Mouse (Mus musculus): Measurements from ENCODE around the gene Man1c1.
A peak's percentile ranks its signal among the peaks of the same experiment; 100 is the strongest.

Man1c1 gene

GRCm38 (mm10) chr4:134572449-134573300 is 131.4 kb downstream of the Man1c1 start:
- DNase-seq, result no peak

- DNase-seq, result no peak
These were observed 133.2 kb downstream of the Man1c1 start for GRCm38 (mm10) chr4:134570704-134571451.

GRCm38 (mm10) chr4:134569831-134570230 is 134.3 kb downstream of the Man1c1 start:
- DNase-seq, result no peak

GRCm38 (mm10) chr4:134569205-134569604 is 134.9 kb downstream of the Man1c1 start:
- DNase-seq, result peak in 1 of 2 experiments; percentile 38

- DNase-seq, result peak; percentile 54 to 79
These were observed 136.5 kb downstream of the Man1c1 start for GRCm38 (mm10) chr4:134567377-134568226.

GRCm38 (mm10) chr4:134564093-134564492 is 140.0 kb downstream of the Man1c1 start:
- DNase-seq, result no peak

- no peak for DNase-seq
These were observed 140.5 kb downstream of the Man1c1 start for GRCm38 (mm10) chr4:134563624-134564023.

- DNase-seq, result no peak
These were observed 142.1 kb downstream of the Man1c1 start for GRCm38 (mm10) chr4:134562014-134562413.

GRCm38 (mm10) chr4:134560699-134561098 is 143.4 kb downstream of the Man1c1 start:
- no peak for DNase-seq

GRCm38 (mm10) chr4:134559154-134559553 is 144.9 kb downstream of the Man1c1 start:
- DNase-seq, result no peak

GRCm38 (mm10) chr4:134558570-134559113 is 145.4 kb downstream of the Man1c1 start:
- peak in 1 of 2 experiments; percentile 44 for DNase-seq

GRCm38 (mm10) chr4:134557626-134558249 is 146.4 kb downstream of the Man1c1 start:
- no peak for DNase-seq

GRCm38 (mm10) chr4:134555956-134556580 is 148.0 kb downstream of the Man1c1 start:
- DNase-seq, result no peak

GRCm38 (mm10) chr4:134553631-134554030 is 150.5 kb downstream of the Man1c1 start:
- DNase-seq, result no peak

GRCm38 (mm10) chr4:134551494-134552316 is 152.4 kb downstream of the Man1c1 start, which contains the start of gene Selenon:
Selenon (minus strand) TSS chr4:134552166.
- DNase-seq, result peak; percentile 77 to 86

- DNase-seq, result no peak
These were observed 154.2 kb downstream of the Man1c1 start for GRCm38 (mm10) chr4:134549899-134550298.

GRCm38 (mm10) chr4:134548169-134548938 is 155.7 kb downstream of the Man1c1 start:
- DNase-seq, result peak; percentile 49 to 58

- DNase-seq, result peak; percentile 55 to 63
These were observed 157.0 kb downstream of the Man1c1 start for GRCm38 (mm10) chr4:134546814-134547705.

GRCm38 (mm10) chr4:134543261-134543660 is 160.8 kb downstream of the Man1c1 start:
- DNase-seq, result peak; percentile 89 to 95
